Mouse (Mus musculus): ENCODE measurements around the gene Ldb1. TPM values are rescaled to one million over a fixed set of nuclear protein-coding genes. Genes with fewer than 3 reads are reported as not detected.

Ldb1 gene
- polyA plus RNA-seq, 1 experiment from 2014 or later: 93.0 TPM

- Histone ChIP-seq H3K27ac (ENCODE audit: low read depth, low read length) (no peak overlapping the region), H3K9ac (ENCODE audit: low read length) (no peak overlapping the region), H3K4me2 (ENCODE audit: low read depth) (no peak overlapping the region), H3K4me1 (ENCODE audit: control insufficient read depth, insufficient read depth, low read length) (peaks cover 5% of the 10 kb centered on the region; the same call in 1 of the 2 replicates), H3K9me3 (ENCODE audit: control insufficient read depth, low read length) (no peaks in the 10 kb centered on the region), H3K36me3 (ENCODE audit: control insufficient read depth, insufficient read depth, low read length) (no peaks in the 10 kb centered on the region), H3K27me3 (ENCODE audit: control insufficient read depth, insufficient read depth, low read length) (no peaks in the 10 kb centered on the region), H3K4me3 (ENCODE audit: low read depth, low read length) (no peak overlapping the region)
- 70% methylated on average over 4 of the region's 4 CpGs for WGBS
- ATAC-seq (ENCODE audit: insufficient read depth, low FRiP score, low TSS enrichment): no peak
- no peak for DNase-seq (ENCODE audit: low spot score)
These were observed 4.1 kb upstream of the Ldb1 start for GRCm38 (mm10) chr19:46049129-46049528.

- Histone ChIP-seq H3K4me3 (ENCODE audit: low read depth, low read length) (no peak overlapping the region), H3K4me2 (ENCODE audit: low read depth) (no peak overlapping the region), H3K4me1 (ENCODE audit: control insufficient read depth, insufficient read depth, low read length) (peaks cover 21% of the 10 kb centered on the region), H3K27me3 (ENCODE audit: control insufficient read depth, insufficient read depth, low read length) (no peaks in the 10 kb centered on the region), H3K9ac (ENCODE audit: low read length) (no peak overlapping the region), H3K9me3 (ENCODE audit: control insufficient read depth, low read length) (no peaks in the 10 kb centered on the region), H3K27ac (ENCODE audit: low read depth, low read length) (no peak overlapping the region), H3K36me3 (ENCODE audit: control insufficient read depth, insufficient read depth, low read length) (no peaks in the 10 kb centered on the region)
- DNase-seq (ENCODE audit: low spot score) (no peak), ATAC-seq (ENCODE audit: insufficient read depth, low FRiP score, low TSS enrichment) (no peak)
- WGBS: 77% methylated on average over 2 of the region's 2 CpGs
These were observed 2.4 kb upstream of the Ldb1 start for GRCm38 (mm10) chr19:46047426-46047825.

DNA sequence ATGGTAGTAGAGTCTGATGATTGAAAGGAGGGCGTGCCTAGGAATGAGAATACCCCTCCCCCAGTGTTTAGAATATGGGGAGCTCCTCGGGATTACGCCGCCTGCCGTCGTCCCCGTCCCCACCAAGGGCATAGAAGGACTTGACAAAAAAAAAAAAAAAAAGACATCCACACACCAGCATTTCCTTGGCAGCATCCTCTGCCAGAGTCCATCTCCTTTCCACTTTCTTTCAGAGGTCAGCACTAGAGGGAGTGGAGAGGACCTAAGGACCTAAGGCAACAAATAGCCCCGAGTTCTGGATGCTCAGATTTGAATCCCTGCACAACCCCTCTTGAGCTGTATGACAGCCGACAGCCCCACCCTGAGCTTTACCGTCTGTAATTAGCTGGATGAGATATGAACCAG lies 1.6 kb upstream of the Ldb1 start:
- no peak for ATAC-seq (ENCODE audit: insufficient read depth, low FRiP score, low TSS enrichment)
- H3K9ac ChIP-seq (ENCODE audit: low read length): no peak overlapping the region
- peaks cover 29% of the 10 kb centered on the region for H3K4me1 ChIP-seq (ENCODE audit: control insufficient read depth, insufficient read depth, low read length)
- no peak overlapping the region for H3K27ac ChIP-seq (ENCODE audit: low read depth, low read length)
- no peak overlapping the region for H3K4me3 ChIP-seq (ENCODE audit: low read depth, low read length)
- WGBS: 9% methylated on average over 10 of the region's 10 CpGs
- H3K36me3 ChIP-seq (ENCODE audit: control insufficient read depth, insufficient read depth, low read length): no peaks in the 10 kb centered on the region
- peak overlapping the region; percentile 80; the same call in 1 of the 2 replicates for H3K4me2 ChIP-seq (ENCODE audit: low read depth)
- H3K9me3 ChIP-seq (ENCODE audit: control insufficient read depth, low read length): no peaks in the 10 kb centered on the region
- no peaks in the 10 kb centered on the region for H3K27me3 ChIP-seq (ENCODE audit: control insufficient read depth, insufficient read depth, low read length)
- no peak for DNase-seq (ENCODE audit: low spot score)

- no peaks in the 10 kb centered on the region for H3K27me3 ChIP-seq (ENCODE audit: control insufficient read depth, insufficient read depth, low read length)
- ATAC-seq (ENCODE audit: insufficient read depth, low FRiP score, low TSS enrichment) (peak; percentile 16), DNase-seq (ENCODE audit: low spot score) (no peak)
- peak overlapping the region; percentile 96 for H3K27ac ChIP-seq (ENCODE audit: low read depth, low read length)
- H3K9me3 ChIP-seq (ENCODE audit: control insufficient read depth, low read length): no peaks in the 10 kb centered on the region
- H3K9ac ChIP-seq (ENCODE audit: low read length): peak overlapping the region; percentile 96
- 0% methylated on average over 7 of the region's 7 CpGs for WGBS
- no peaks in the 10 kb centered on the region for H3K36me3 ChIP-seq (ENCODE audit: control insufficient read depth, insufficient read depth, low read length)
- peak overlapping the region; percentile 80 for H3K4me2 ChIP-seq (ENCODE audit: low read depth)
- peaks cover 37% of the 10 kb centered on the region for H3K4me1 ChIP-seq (ENCODE audit: control insufficient read depth, insufficient read depth, low read length)
- peak overlapping the region; percentile 95 for H3K4me3 ChIP-seq (ENCODE audit: low read depth, low read length)
These were observed 790 bp upstream of the Ldb1 start for GRCm38 (mm10) chr19:46045696-46046311.

- H3K27me3 ChIP-seq (ENCODE audit: control insufficient read depth, insufficient read depth, low read length): no peaks in the 10 kb centered on the region
- peak within 1 kb of the TSS; percentile 96 for H3K9ac ChIP-seq (ENCODE audit: low read length)
- WGBS: 0% methylated on average over 28 of the region's 34 CpGs
- peak; percentile 25 for ATAC-seq (ENCODE audit: insufficient read depth, low FRiP score, low TSS enrichment)
- no peaks in the 10 kb centered on the region for H3K9me3 ChIP-seq (ENCODE audit: control insufficient read depth, low read length)
- peak; percentile 38 for DNase-seq (ENCODE audit: low spot score)
- peak within 1 kb of the TSS; percentile 98 for H3K27ac ChIP-seq (ENCODE audit: low read depth, low read length)
- H3K4me3 ChIP-seq (ENCODE audit: low read depth, low read length): peak within 1 kb of the TSS; percentile 95
- H3K4me2 ChIP-seq (ENCODE audit: low read depth): peak within 1 kb of the TSS; percentile 80
- H3K4me1 ChIP-seq (ENCODE audit: control insufficient read depth, insufficient read depth, low read length): peaks cover 46% of the 10 kb centered on the region
- no peaks in the 10 kb centered on the region for H3K36me3 ChIP-seq (ENCODE audit: control insufficient read depth, insufficient read depth, low read length)
These were observed 582 bp downstream of the Ldb1 start, which contains the start of gene Pprc1 for GRCm38 (mm10) chr19:46044271-46044992. Gene Pprc1 (plus strand): TSS chr19:46044886.

DNA sequence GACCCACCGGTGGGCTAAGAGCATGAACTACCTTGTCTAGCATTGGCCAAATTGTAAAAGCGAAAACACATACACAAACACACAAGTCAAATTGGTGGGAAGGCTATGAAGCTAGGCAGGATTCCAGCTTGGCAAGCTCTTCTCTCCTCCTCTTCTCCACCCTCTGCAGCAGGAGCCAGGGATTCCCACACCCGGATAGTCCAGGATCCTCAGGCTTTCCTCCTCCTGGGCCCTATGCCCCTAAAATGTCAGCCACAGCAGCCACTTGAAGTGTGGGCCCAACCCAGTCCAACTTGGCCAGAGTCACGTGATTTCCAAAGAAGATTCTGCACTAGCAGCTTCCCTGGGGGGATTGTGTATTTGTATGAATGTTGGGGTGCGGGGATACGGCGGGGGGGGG lies 1.6 kb downstream of the Ldb1 start:
- Histone ChIP-seq H3K4me2 (ENCODE audit: low read depth) (peak overlapping the region; percentile 80), H3K27me3 (ENCODE audit: control insufficient read depth, insufficient read depth, low read length) (no peaks in the 10 kb centered on the region), H3K36me3 (ENCODE audit: control insufficient read depth, insufficient read depth, low read length) (no peaks in the 10 kb centered on the region), H3K27ac (ENCODE audit: low read depth, low read length) (peak overlapping the region; percentile 98; the same call in 1 of the 2 replicates), H3K9ac (ENCODE audit: low read length) (0 out of 2 replicates have a peak overlapping the region, but pooled peaks have one; percentile 7), H3K4me3 (ENCODE audit: low read depth, low read length) (peak overlapping the region; percentile 95), H3K4me1 (ENCODE audit: control insufficient read depth, insufficient read depth, low read length) (peaks cover 46% of the 10 kb centered on the region), H3K9me3 (ENCODE audit: control insufficient read depth, low read length) (no peaks in the 10 kb centered on the region)
- DNase-seq (ENCODE audit: low spot score): no peak
- no peak for ATAC-seq (ENCODE audit: insufficient read depth, low FRiP score, low TSS enrichment)
- WGBS: 81% methylated on average over 7 of the region's 7 CpGs

- Histone ChIP-seq H3K27ac (ENCODE audit: low read depth, low read length) (peak overlapping the region; percentile 98), H3K9me3 (ENCODE audit: control insufficient read depth, low read length) (no peaks in the 10 kb centered on the region), H3K4me2 (ENCODE audit: low read depth) (peak overlapping the region; percentile 80), H3K27me3 (ENCODE audit: control insufficient read depth, insufficient read depth, low read length) (no peaks in the 10 kb centered on the region), H3K4me1 (ENCODE audit: control insufficient read depth, insufficient read depth, low read length) (peaks cover 54% of the 10 kb centered on the region), H3K36me3 (ENCODE audit: control insufficient read depth, insufficient read depth, low read length) (no peaks in the 10 kb centered on the region), H3K4me3 (ENCODE audit: low read depth, low read length) (peak overlapping the region; percentile 31), H3K9ac (ENCODE audit: low read length) (peak overlapping the region; percentile 72)
- ATAC-seq (ENCODE audit: insufficient read depth, low FRiP score, low TSS enrichment) (peak; percentile 28; the same call in 1 of the 2 replicates), DNase-seq (ENCODE audit: low spot score) (peak; percentile 67)
- 8% methylated on average over 6 of the region's 6 CpGs for WGBS
These were observed 2.5 kb downstream of the Ldb1 start for GRCm38 (mm10) chr19:46042476-46043011.

DNA sequence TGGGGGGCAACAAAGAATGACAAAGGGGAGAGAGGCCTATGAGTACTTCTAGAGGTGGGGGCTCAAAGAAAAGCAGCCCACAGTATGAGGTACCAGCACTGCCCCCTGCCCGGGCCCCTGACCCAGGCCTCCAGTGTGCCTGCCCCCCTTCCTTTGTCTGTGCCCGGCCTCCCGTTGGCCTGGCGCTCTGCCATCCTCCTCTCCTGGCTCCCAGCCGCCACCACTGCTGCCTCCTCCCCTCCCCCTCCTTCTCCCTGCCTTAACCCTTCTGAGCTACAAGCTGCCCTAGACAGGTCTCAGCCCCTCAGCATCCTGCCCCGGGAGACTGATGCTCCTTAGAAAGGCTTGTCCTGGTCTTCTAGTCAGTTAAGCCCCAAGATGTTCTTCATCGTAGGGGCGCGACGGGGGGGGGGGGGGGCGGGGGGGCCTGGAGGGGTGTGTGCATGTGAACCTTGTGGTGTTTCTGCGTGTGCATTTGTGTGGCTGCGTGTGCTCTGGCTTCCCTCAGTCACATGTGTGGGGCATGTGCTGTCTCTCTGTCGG lies 3.0 kb downstream of the Ldb1 start:
- peaks cover 60% of the 10 kb centered on the region for H3K4me1 ChIP-seq (ENCODE audit: control insufficient read depth, insufficient read depth, low read length)
- peak overlapping the region; percentile 31 for H3K4me3 ChIP-seq (ENCODE audit: low read depth, low read length)
- no peaks in the 10 kb centered on the region for H3K36me3 ChIP-seq (ENCODE audit: control insufficient read depth, insufficient read depth, low read length)
- H3K9me3 ChIP-seq (ENCODE audit: control insufficient read depth, low read length): no peaks in the 10 kb centered on the region
- peak overlapping the region; percentile 72 for H3K9ac ChIP-seq (ENCODE audit: low read length)
- H3K4me2 ChIP-seq (ENCODE audit: low read depth): peak overlapping the region; percentile 80
- H3K27me3 ChIP-seq (ENCODE audit: control insufficient read depth, insufficient read depth, low read length): no peaks in the 10 kb centered on the region
- peak; percentile 52 for ATAC-seq (ENCODE audit: insufficient read depth, low FRiP score, low TSS enrichment)
- 0% methylated on average over 12 of the region's 14 CpGs for WGBS
- H3K27ac ChIP-seq (ENCODE audit: low read depth, low read length): peak overlapping the region; percentile 98
- DNase-seq (ENCODE audit: low spot score): peak; percentile 81

Measured in neural tube, embryonic 11.5 days (tissue).